ENCODE assay signal across 21 mouse cellular contexts in genomic region chr3:53032432-53032831, GRCm38 (mm10). TPM values are rescaled to one million over a fixed set of nuclear protein-coding genes. Genes with fewer than 3 reads are reported as not detected.
DNase-seq lines count a peak whose midpoint lies in the region; TF ChIP-seq lines count a peak whose summit lies in the region.
"Had no signal": no experiment of that assay in that cellular context is flagged by ENCODE, and none has a peak within 500 bp of the region (broad histone marks: within the 10 kb centered on the region; RNA-seq: fewer than 3 reads in every experiment).

No protein-coding gene starts in this region.

- H3K9me3 ChIP-seq in forebrain, embryonic 10.5 days: no peaks in the 10 kb centered on the region
- H3K9me3 ChIP-seq: hindbrain, embryonic 15.5 days; intestine, embryonic 15.5 days; limb, embryonic 13.5 days; liver, embryonic 12.5 days; midbrain, embryonic 10.5 days had no signal

- no peak overlapping the region for H3K27ac ChIP-seq in forebrain, embryonic 10.5 days
- H3K27ac ChIP-seq: hindbrain, embryonic 15.5 days; intestine, embryonic 15.5 days; limb, embryonic 13.5 days; liver, embryonic 12.5 days; midbrain, embryonic 10.5 days had no signal

- no peaks in the 10 kb centered on the region for H3K27me3 ChIP-seq in C2C12 (ENCODE audit: control insufficient read depth, insufficient read depth, insufficient read length)
- no peaks in the 10 kb centered on the region for H3K27me3 ChIP-seq in forebrain, embryonic 10.5 days (ENCODE audit: poor library complexity, severe bottlenecking)
- H3K27me3 ChIP-seq: hindbrain, embryonic 15.5 days; intestine, embryonic 15.5 days had no signal

- WGBS in forebrain, embryonic 10.5 days: 79% methylated on average over 5 of the region's 5 CpGs

- no peak overlapping the region for H3K4me3 ChIP-seq in C2C12 (ENCODE audit: insufficient read depth, poor library complexity, severe bottlenecking)
- no peak overlapping the region for H3K4me3 ChIP-seq in forebrain, embryonic 10.5 days
- H3K4me3 ChIP-seq: hindbrain, embryonic 15.5 days; intestine, embryonic 15.5 days; limb, embryonic 13.5 days; liver, embryonic 12.5 days; midbrain, embryonic 10.5 days had no signal

- no peaks in the 10 kb centered on the region for H3K79me3 ChIP-seq in C2C12 (ENCODE audit: low read depth)

- DNase-seq in CD4-positive helper T cell, adult 2 months (ENCODE audit: low read depth, low spot score): peak; percentile 43
- peak; percentile 42 for DNase-seq in T-cell, adult 2 months (ENCODE audit: low spot score)
- peak; percentile 52 to 53 for DNase-seq in thymus, postnatal 10 days (ENCODE audit: low spot score in 2 of 2)
- DNase-seq in forebrain, embryonic 10.5 days (ENCODE audit: extremely low spot score, low spot score): no peak
- no peak for DNase-seq in embryo, embryonic 10 days (ENCODE audit: low spot score)
- DNase-seq in urinary bladder, adult 18-20 months (ENCODE audit: low spot score in 2 of 2): no peak
- DNase-seq: adrenal gland, postnatal 10 days; cerebellum, adult 18-20 months; cerebellum, postnatal 25 days; gastrocnemius, postnatal 36 days; kidney, adult 9 months; kidney, postnatal 25 days; lung, adult 18-20 months; lung, postnatal 10 days; right cerebral cortex, postnatal 25 days had no signal

- no peak overlapping the region for H3ac ChIP-seq in C2C12 (ENCODE audit: control insufficient read depth, insufficient read length, low read depth)

- TF ChIP-seq CTCF in C2C12 (IDR thresholded peaks at IDR 0.05; ENCODE audit: control insufficient read depth, insufficient read depth, insufficient read length): no peak

- no peaks in the 10 kb centered on the region for H3K36me3 ChIP-seq in C2C12 (ENCODE audit: control insufficient read depth, insufficient read depth)
- H3K36me3 ChIP-seq in forebrain, embryonic 10.5 days (replicated peaks): no peaks in the 10 kb centered on the region
- H3K36me3 ChIP-seq: hindbrain, embryonic 15.5 days; intestine, embryonic 15.5 days; limb, embryonic 13.5 days; liver, embryonic 12.5 days; midbrain, embryonic 10.5 days had no signal

- H3K79me2 ChIP-seq in C2C12 (ENCODE audit: control insufficient read depth, insufficient read depth): no peaks in the 10 kb centered on the region

- no peaks in the 10 kb centered on the region for H3K4me1 ChIP-seq in forebrain, embryonic 10.5 days
- H3K4me1 ChIP-seq: hindbrain, embryonic 15.5 days; intestine, embryonic 15.5 days had no signal

TF ChIP-seq in C2C12, 6 proteins besides CTCF, POLR2A, EP300 and RAD21:
- TF ChIP-seq MYOD1 (IDR thresholded peaks at IDR 0.05; ENCODE audit: control insufficient read depth, insufficient read length, low read depth): peak; percentile 46
- no peak for TF ChIP-seq MYOG (IDR thresholded peaks at IDR 0.05; ENCODE audit: control insufficient read depth, extremely low read depth, insufficient read length)

RNA-seq across cellular contexts. Expression of gene Lhfp, which starts 8.9 kb away (rescaled TPM):
- polyA plus RNA-seq in C2C12 (2012; fragmentation: generic; extraction: Trizol): 33.0 TPM
- 21.7 and 22.9 TPM in 2 replicates for polyA plus RNA-seq in forebrain, embryonic 10.5 days (2016; fragmentation: Nextera tagmentation; extraction: Ambion mirVana)

RNA-seq across cellular contexts. Expression of gene Cog6, which starts 15.4 kb away (rescaled TPM):
- 10.0 TPM for polyA plus RNA-seq in C2C12 (2012; fragmentation: generic; extraction: Trizol)
- polyA plus RNA-seq in forebrain, embryonic 10.5 days (2016; fragmentation: Nextera tagmentation; extraction: Ambion mirVana): 37.8 and 39.4 TPM in 2 replicates

Comparison
In these comparisons a context has a peak if more than half of its experiments do, and no peak if none do; other contexts are left out.
1. DNase-seq: peak in CD4-positive helper T cell, adult 2 months (single experiment), T-cell, adult 2 months (single experiment) and thymus, postnatal 10 days (2 of 2); none in forebrain, embryonic 10.5 days (single experiment), embryo, embryonic 10 days (single experiment) and urinary bladder, adult 18-20 months (0 of 2).